Mouse (Mus musculus) gastrocnemius, adult 2 months (tissue): ENCODE results near the gene Farp1. TPM values are rescaled to one million over a fixed set of nuclear protein-coding genes. Genes with fewer than 3 reads are reported as not detected.

Experiments
- DNase-seq: peaks from one replicate; pipeline ENCODE4 v3.0.0; 2022
- H3K27ac ChIP-seq: fragments of 200-600 bp; 2 replicates; pipeline ENCODE4 v1.8.1; 2022; ENCODE audit warnings: mild to moderate bottlenecking
- H3K4me3 ChIP-seq: fragments of 200-600 bp; 2 replicates; pipeline ENCODE4 v1.8.1; 2022; ENCODE audit warnings: mild to moderate bottlenecking, moderate library complexity
- CTCF ChIP-seq: fragments of 200-600 bp; IDR thresholded peaks from 2 replicates; pipeline ENCODE4 v1.8.1; 2022; ENCODE audit warnings: antibody characterized with exemption, mild to moderate bottlenecking, moderate library complexity
- intact Hi-C: fragments of 180-260 bp; cut with DNase I; formaldehyde crosslinking; loops from one replicate; pipeline ENCODE4 v1.15.1; 2025
- total RNA-seq, 2 experiments: library from RNA; stranded (reverse); gene quantifications; 2 replicates each; pipeline ENCODE4 v1.2.3; 2021

Farp1 gene
- total RNA-seq, 2 experiments from 2014 or later, result 5.7 to 6.2 TPM

GRCm38 (mm10) chr14:121190386-121190785 is 155.4 kb downstream of the Farp1 start:
- H3K27ac ChIP-seq, result no peak overlapping the region
- TF ChIP-seq CTCF, result no peak
- no peak for DNase-seq
- intact Hi-C loops, result no loop called here
- no peak overlapping the region for H3K4me3 ChIP-seq

- peak; percentile 60 for DNase-seq
- H3K27ac ChIP-seq, result peak overlapping the region; percentile 64
- no peak for TF ChIP-seq CTCF
- intact Hi-C loops, result no loop called here
- H3K4me3 ChIP-seq, result peak overlapping the region; percentile 34
These were observed 156.7 kb downstream of the Farp1 start for GRCm38 (mm10) chr14:121191739-121192138.

GRCm38 (mm10) chr14:121192394-121192793 is 157.4 kb downstream of the Farp1 start:
- no peak overlapping the region for H3K4me3 ChIP-seq
- 0 out of 2 replicates have a peak overlapping the region, but pooled peaks have one; percentile 31 for H3K27ac ChIP-seq
- TF ChIP-seq CTCF, result no peak
- DNase-seq, result no peak
- intact Hi-C loops, result no loop called here

GRCm38 (mm10) chr14:121193981-121194380 is 159.0 kb downstream of the Farp1 start:
- intact Hi-C loops, result no loop called here
- DNase-seq, result no peak
- Histone ChIP-seq H3K4me3 (no peak overlapping the region), H3K27ac (no peak overlapping the region)
- TF ChIP-seq CTCF, result no peak

- TF ChIP-seq CTCF, result no peak
- intact Hi-C loops, result no loop called here
- Histone ChIP-seq H3K27ac (peak overlapping the region; percentile 74), H3K4me3 (peak overlapping the region; percentile 39)
- DNase-seq, result peak; percentile 78
These were observed 164.0 kb downstream of the Farp1 start for GRCm38 (mm10) chr14:121198915-121199572.

- DNase-seq, result no peak
- no peak for TF ChIP-seq CTCF
- Histone ChIP-seq H3K4me3 (no peak overlapping the region), H3K27ac (0 out of 2 replicates have a peak overlapping the region, but pooled peaks have one; percentile 74)
- intact Hi-C loops, result no loop called here
These were observed 164.8 kb downstream of the Farp1 start for GRCm38 (mm10) chr14:121199789-121200188.

GRCm38 (mm10) chr14:121200353-121200752 is 165.4 kb downstream of the Farp1 start:
- no peak for TF ChIP-seq CTCF
- intact Hi-C loops, result no loop called here
- DNase-seq, result no peak
- Histone ChIP-seq H3K27ac (peak overlapping the region; percentile 9), H3K4me3 (no peak overlapping the region)

GRCm38 (mm10) chr14:121201178-121201577 is 166.2 kb downstream of the Farp1 start:
- DNase-seq, result no peak
- TF ChIP-seq CTCF, result no peak
- intact Hi-C loops, result no loop called here
- no peak overlapping the region for H3K4me3 ChIP-seq
- peak overlapping the region; percentile 9 for H3K27ac ChIP-seq

- no peak for DNase-seq
- TF ChIP-seq CTCF, result no peak
- no peak overlapping the region for H3K27ac ChIP-seq
- no peak overlapping the region for H3K4me3 ChIP-seq
- intact Hi-C loops, result no loop called here
These were observed 170.5 kb downstream of the Farp1 start for GRCm38 (mm10) chr14:121205459-121205858.

- H3K27ac ChIP-seq, result no peak overlapping the region
- DNase-seq, result no peak
- intact Hi-C loops, result no loop called here
- H3K4me3 ChIP-seq, result no peak overlapping the region
- TF ChIP-seq CTCF, result no peak
These were observed 172.6 kb downstream of the Farp1 start for GRCm38 (mm10) chr14:121207441-121208158.

GRCm38 (mm10) chr14:121208159-121208515 is 173.1 kb downstream of the Farp1 start:
- Histone ChIP-seq H3K27ac (no peak overlapping the region), H3K4me3 (no peak overlapping the region)
- no peak for DNase-seq
- TF ChIP-seq CTCF, result no peak
- intact Hi-C loops, result no loop called here

- no peak for TF ChIP-seq CTCF
- no peak overlapping the region for H3K27ac ChIP-seq
- intact Hi-C loops, result no loop called here
- H3K4me3 ChIP-seq, result no peak overlapping the region
- DNase-seq, result no peak
These were observed 175.3 kb downstream of the Farp1 start for GRCm38 (mm10) chr14:121210318-121210717.

GRCm38 (mm10) chr14:121213650-121214049 is 178.7 kb downstream of the Farp1 start:
- intact Hi-C loops, result no loop called here
- TF ChIP-seq CTCF, result no peak
- H3K4me3 ChIP-seq, result no peak overlapping the region
- peak overlapping the region; percentile 24; the same call in 1 of the 2 replicates for H3K27ac ChIP-seq
- peak; percentile 55 for DNase-seq
